Mouse (Mus musculus): ENCODE data around the gene Lin52. TPM values are rescaled to one million over a fixed set of nuclear protein-coding genes. Genes with fewer than 3 reads are reported as not detected.

The Lin52 gene
- polyA plus RNA-seq, 1 experiment from 2014 or later: 12.7 TPM

DNA sequence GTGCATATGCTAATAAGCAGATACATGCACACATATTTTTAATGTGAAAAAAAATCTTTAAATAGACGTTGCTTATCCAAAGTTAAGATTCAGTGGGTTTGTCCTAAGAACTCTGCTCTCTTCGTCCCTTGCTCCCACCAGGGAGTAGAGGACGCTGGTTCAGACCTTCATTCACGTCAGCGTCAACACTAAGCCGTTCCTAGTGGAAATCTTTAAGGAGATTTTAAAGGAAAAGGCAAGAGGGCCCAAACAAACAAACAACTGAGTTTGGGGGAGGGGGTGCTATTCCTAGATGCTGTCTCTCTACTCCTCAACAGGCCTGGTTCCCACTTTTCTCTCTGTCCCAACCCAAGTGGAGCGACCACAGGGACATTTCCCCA lies 121.1 kb downstream of the Lin52 start:
- Histone ChIP-seq H3K4me1 (replicated peaks) (no peaks in the 10 kb centered on the region), H3K27ac (no peak overlapping the region), H3K4me2 (no peak overlapping the region), H3K9me3 (replicated peaks) (no peaks in the 10 kb centered on the region), H3K36me3 (no peaks in the 10 kb centered on the region), H3K4me3 (replicated peaks) (no peak overlapping the region), H3K9ac (no peak overlapping the region), H3K27me3 (peaks cover 90% of the 10 kb centered on the region)
- DNase-seq (no peak), ATAC-seq (ENCODE audit: low read depth) (no peak)
- WGBS (ENCODE audit: insufficient replicate concordance): 6% methylated on average over 7 of the region's 7 CpGs

DNA sequence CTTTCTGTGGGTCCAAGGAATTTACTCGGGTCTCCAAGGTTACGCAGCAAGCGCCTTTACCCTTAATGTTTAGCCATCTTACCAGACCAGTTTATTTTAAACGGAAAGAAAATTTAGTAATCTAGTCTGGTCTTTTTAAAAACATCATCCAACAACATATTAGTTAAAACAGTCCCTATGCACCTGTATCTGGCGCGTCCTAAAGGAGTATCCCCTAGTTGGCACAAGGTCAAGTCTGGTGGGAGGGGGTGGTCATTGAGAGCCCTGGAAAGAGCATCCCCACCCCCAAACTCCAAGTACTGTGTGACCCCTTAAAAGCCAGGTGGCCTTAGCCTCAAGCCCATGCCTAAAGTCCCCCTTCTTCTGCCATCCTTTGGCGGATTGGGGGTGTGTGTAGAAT lies 121.9 kb downstream of the Lin52 start:
- no peak overlapping the region for H3K9ac ChIP-seq
- DNase-seq: no peak
- no peaks in the 10 kb centered on the region for H3K4me1 ChIP-seq (replicated peaks)
- no peaks in the 10 kb centered on the region for H3K36me3 ChIP-seq
- no peak overlapping the region for H3K4me2 ChIP-seq
- no peaks in the 10 kb centered on the region for H3K9me3 ChIP-seq (replicated peaks)
- 16% methylated on average over 7 of the region's 7 CpGs for WGBS (ENCODE audit: insufficient replicate concordance)
- peaks cover 90% of the 10 kb centered on the region for H3K27me3 ChIP-seq
- no peak for ATAC-seq (ENCODE audit: low read depth)
- no peak overlapping the region for H3K27ac ChIP-seq
- no peak overlapping the region for H3K4me3 ChIP-seq (replicated peaks)

DNA sequence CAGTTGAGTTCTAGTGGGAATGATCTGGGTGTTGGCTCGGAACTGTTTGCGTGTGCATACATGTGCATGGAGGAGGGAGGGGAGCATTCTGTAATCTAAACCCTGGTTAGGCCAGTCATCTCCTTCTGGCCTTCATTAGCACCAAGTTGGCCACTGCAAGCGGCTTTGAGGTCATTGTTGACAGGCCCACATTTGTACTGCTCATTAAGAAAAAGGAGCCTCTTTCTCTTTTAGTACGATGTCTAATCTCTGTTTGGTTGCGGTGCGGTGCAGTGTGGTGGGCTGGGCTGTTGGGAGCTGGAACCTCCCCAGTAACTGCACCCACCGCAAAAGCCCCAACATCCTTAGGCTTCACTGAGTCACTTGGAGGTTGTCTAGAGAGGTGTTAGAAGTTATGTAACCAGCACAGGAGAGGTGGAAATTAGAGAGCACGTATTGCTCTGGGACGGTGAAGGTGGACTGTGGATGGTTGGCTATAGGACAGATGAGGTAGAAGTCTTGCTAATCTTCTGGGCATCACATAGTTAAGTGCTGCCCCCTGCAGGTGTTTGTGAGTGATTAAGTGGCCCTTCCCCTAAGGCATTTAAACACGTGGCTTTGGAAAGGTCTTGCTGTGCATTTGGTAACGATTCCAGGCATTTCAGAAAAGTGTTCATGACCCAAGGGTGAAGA lies 126.7 kb downstream of the Lin52 start:
- Histone ChIP-seq H3K4me3 (replicated peaks) (no peak overlapping the region), H3K9me3 (replicated peaks) (no peaks in the 10 kb centered on the region), H3K9ac (no peak overlapping the region), H3K27me3 (peaks cover 46% of the 10 kb centered on the region), H3K27ac (no peak overlapping the region), H3K36me3 (no peaks in the 10 kb centered on the region), H3K4me1 (replicated peaks) (no peaks in the 10 kb centered on the region), H3K4me2 (no peak overlapping the region)
- DNase-seq: no peak
- WGBS (ENCODE audit: insufficient replicate concordance): 67% methylated on average over 11 of the region's 11 CpGs
- no peak for ATAC-seq (ENCODE audit: low read depth)

DNA sequence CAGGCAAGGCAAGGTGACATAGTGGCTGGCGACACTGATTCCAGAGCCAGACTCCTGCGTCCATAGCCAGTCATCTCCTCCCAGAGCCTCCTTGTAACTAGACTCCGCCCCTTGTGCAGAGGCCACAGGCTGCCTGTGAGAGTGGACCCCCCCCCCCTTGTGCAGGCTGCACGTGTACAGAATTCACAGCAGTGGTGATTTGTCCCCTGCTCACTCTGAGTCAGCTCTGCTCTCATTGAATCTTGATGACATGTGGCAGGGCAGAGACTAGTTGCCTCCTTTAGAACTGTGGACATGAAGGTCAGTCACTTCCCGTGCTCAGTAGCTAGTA lies 127.2 kb downstream of the Lin52 start:
- H3K27me3 ChIP-seq: peaks cover 41% of the 10 kb centered on the region
- H3K9ac ChIP-seq: no peak overlapping the region
- DNase-seq (no peak), ATAC-seq (ENCODE audit: low read depth) (no peak)
- H3K36me3 ChIP-seq: no peaks in the 10 kb centered on the region
- H3K4me1 ChIP-seq (replicated peaks): no peaks in the 10 kb centered on the region
- H3K4me3 ChIP-seq (replicated peaks): no peak overlapping the region
- H3K4me2 ChIP-seq: no peak overlapping the region
- WGBS (ENCODE audit: insufficient replicate concordance): 47% methylated on average over 5 of the region's 5 CpGs
- no peaks in the 10 kb centered on the region for H3K9me3 ChIP-seq (replicated peaks)
- no peak overlapping the region for H3K27ac ChIP-seq

DNA sequence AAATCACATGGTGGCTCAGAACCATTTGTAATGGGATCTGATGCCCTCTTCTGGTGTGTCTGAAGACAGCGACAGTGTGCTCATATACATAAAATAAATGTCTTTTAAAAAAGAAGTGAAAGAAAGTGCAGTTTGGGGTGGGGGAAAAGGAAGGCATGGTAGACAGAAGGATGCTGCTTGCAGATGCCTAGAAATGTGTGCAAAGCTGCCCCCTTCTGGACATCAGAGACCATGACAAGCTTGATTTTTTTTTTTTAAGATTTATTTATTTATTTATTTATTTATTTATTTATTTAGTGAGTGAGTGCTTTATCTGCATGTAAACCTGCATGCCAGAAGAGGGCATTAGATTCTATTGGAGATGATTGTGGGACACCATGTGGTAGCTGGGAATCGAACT lies 130.1 kb downstream of the Lin52 start:
- H3K36me3 ChIP-seq: no peaks in the 10 kb centered on the region
- no peak for ATAC-seq (ENCODE audit: low read depth)
- H3K27me3 ChIP-seq: peaks cover 18% of the 10 kb centered on the region
- no peak overlapping the region for H3K9ac ChIP-seq
- WGBS (ENCODE audit: insufficient replicate concordance): 78% methylated on average over 2 of the region's 2 CpGs
- H3K4me3 ChIP-seq (replicated peaks): no peak overlapping the region
- DNase-seq: no peak
- H3K9me3 ChIP-seq (replicated peaks): no peaks in the 10 kb centered on the region
- H3K4me1 ChIP-seq (replicated peaks): no peaks in the 10 kb centered on the region
- H3K4me2 ChIP-seq: no peak overlapping the region
- no peak overlapping the region for H3K27ac ChIP-seq

DNA sequence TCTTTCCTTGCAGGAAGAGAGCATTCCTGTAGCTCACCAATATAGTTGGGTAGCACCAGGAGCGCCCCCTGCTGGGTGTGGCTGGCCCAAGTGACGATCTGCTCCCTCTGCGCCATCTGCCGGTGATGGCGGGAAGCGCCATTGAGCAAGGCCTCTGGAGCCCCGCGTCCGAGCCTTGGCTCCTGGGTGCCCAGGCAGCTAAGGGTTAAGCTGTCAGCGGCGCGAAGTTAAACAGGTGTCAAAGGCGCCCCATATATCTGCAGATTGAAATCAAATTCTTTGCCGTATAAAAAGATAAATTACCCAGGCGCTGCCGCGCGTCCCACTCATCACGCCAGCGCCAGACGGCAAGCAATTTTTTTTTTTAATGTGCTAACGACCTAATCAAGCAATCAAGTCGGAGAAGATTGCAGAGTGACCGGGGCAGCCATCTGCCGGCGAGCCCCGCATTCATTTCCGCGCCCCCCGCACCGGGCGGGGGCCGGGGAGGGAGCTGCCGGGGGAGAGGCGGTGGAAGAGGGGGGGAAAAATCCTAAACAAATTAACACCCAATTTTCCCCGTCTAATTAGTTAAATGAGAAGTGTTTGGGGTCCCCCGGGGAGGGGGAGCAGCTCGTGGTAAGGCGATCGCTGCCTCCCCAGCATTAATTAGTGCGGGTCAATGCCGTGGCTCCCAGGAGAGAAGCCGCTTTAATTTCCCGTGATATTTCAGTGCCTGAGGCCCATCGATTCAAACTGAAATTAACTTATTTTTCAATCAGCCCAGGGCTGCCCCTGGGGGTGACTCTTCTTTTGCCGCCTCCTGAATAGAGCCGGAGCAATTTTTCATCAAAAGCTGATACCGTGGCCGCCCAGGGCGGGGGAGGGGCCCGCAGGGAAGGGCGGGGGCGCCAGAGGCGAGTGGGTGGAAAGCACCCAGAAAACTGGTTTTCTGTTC lies 138.9 kb downstream of the Lin52 start:
- DNase-seq (peak; percentile 82), ATAC-seq (ENCODE audit: low read depth) (0 out of 2 replicates have a peak, but pooled peaks have one; percentile 36)
- Histone ChIP-seq H3K4me3 (replicated peaks) (peak overlapping the region; percentile 60), H3K9ac (peak overlapping the region; percentile 63), H3K27ac (no peak overlapping the region), H3K36me3 (no peaks in the 10 kb centered on the region), H3K27me3 (peaks cover 34% of the 10 kb centered on the region), H3K4me1 (replicated peaks) (peaks cover 10% of the 10 kb centered on the region), H3K9me3 (replicated peaks) (no peaks in the 10 kb centered on the region), H3K4me2 (peak overlapping the region; percentile 92)
- WGBS (ENCODE audit: insufficient replicate concordance): under 1% methylated on average over 54 of the region's 54 CpGs

Other genes with a start within 250 kb of the Lin52 start
- gene Elmsan1, start 232.5 kb upstream of the Lin52 start, polyA plus RNA-seq (2015; fragmentation: Nextera tagmentation; extraction: Ambion mirVana): 3.7 and 4.4 TPM in 2 replicates
- gene Ptgr2, start 166.2 kb upstream of the Lin52 start, polyA plus RNA-seq (2015; fragmentation: Nextera tagmentation; extraction: Ambion mirVana): 29.3 and 36.5 TPM in 2 replicates
- gene Zfp410, start 134.6 kb upstream of the Lin52 start, polyA plus RNA-seq (2015; fragmentation: Nextera tagmentation; extraction: Ambion mirVana): 44.5 and 49.1 TPM in 2 replicates
- 29.4 and 29.6 TPM in 2 replicates for gene Coq6, start 89.8 kb upstream of the Lin52 start, polyA plus RNA-seq (2015; fragmentation: Nextera tagmentation; extraction: Ambion mirVana)
- 1.4 and 1.5 TPM in 2 replicates for gene Fam161b, start 89.6 kb upstream of the Lin52 start, polyA plus RNA-seq (2015; fragmentation: Nextera tagmentation; extraction: Ambion mirVana)
- 11.5 and 14.1 TPM in 2 replicates for gene Entpd5, start 42.4 kb upstream of the Lin52 start, polyA plus RNA-seq (2015; fragmentation: Nextera tagmentation; extraction: Ambion mirVana)
- 0.24 and 0.75 TPM in 2 replicates for gene Bbof1, start 42.4 kb upstream of the Lin52 start, polyA plus RNA-seq (2015; fragmentation: Nextera tagmentation; extraction: Ambion mirVana)
- 15.8 and 20.2 TPM in 2 replicates for gene Rnf113a2, start 34.2 kb upstream of the Lin52 start, polyA plus RNA-seq (2015; fragmentation: Nextera tagmentation; extraction: Ambion mirVana)
- 17.0 and 23.4 TPM in 2 replicates for gene Aldh6a1, start 418 bp upstream of the Lin52 start, polyA plus RNA-seq (2015; fragmentation: Nextera tagmentation; extraction: Ambion mirVana)
- not detected in 2 replicates for gene Vsx2, start 118.3 kb downstream of the Lin52 start, polyA plus RNA-seq (2015; fragmentation: Nextera tagmentation; extraction: Ambion mirVana)
- 3.9 and 4.4 TPM in 2 replicates for gene Abcd4, start 166.0 kb downstream of the Lin52 start, polyA plus RNA-seq (2015; fragmentation: Nextera tagmentation; extraction: Ambion mirVana)
- gene Vrtn, start 189.6 kb downstream of the Lin52 start, polyA plus RNA-seq (2015; fragmentation: Nextera tagmentation; extraction: Ambion mirVana): not detected in 2 replicates
- 0.05 TPM in 1 of 2 replicates, not detected in the other for gene Syndig1l, start 247.4 kb downstream of the Lin52 start, polyA plus RNA-seq (2015; fragmentation: Nextera tagmentation; extraction: Ambion mirVana)